In genomic region chr1:44042555-44042915, GRCm38 (mm10) we compare ENCODE assay signal across 9 mouse cellular contexts. TPM values are rescaled to one million over a fixed set of nuclear protein-coding genes. Genes with fewer than 3 reads are reported as not detected.
DNase-seq lines count a peak whose midpoint lies in the region; ATAC-seq and TF ChIP-seq lines count a peak whose summit lies in the region.
"Had no signal": no experiment of that assay in that cellular context is flagged by ENCODE, and none has a peak within 500 bp of the region (broad histone marks: within the 10 kb centered on the region; RNA-seq: fewer than 3 reads in every experiment).

No protein-coding gene starts in this region.

- peak overlapping the region; percentile 68 for H3K9ac ChIP-seq in lung, embryonic 16.5 days (ENCODE audit: low read length)
- peak overlapping the region; percentile 52 for H3K9ac ChIP-seq in forebrain, embryonic 11.5 days (ENCODE audit: low read length)
- H3K9ac ChIP-seq in limb, embryonic 14.5 days (ENCODE audit: low read depth, low read length, severe bottlenecking): peak overlapping the region; percentile 67

- H3K4me1 ChIP-seq in lung, embryonic 16.5 days (replicated peaks; ENCODE audit: control insufficient read depth, insufficient read depth, low read length): 0 out of 2 replicates have a peak, but pooled peaks cover 2% of the 10 kb centered on the region
- 0 out of 2 replicates have a peak, but pooled peaks cover 2% of the 10 kb centered on the region for H3K4me1 ChIP-seq in forebrain, embryonic 11.5 days (replicated peaks; ENCODE audit: control insufficient read depth, insufficient read depth, low read length)
- H3K4me1 ChIP-seq in limb, embryonic 14.5 days (ENCODE audit: control insufficient read depth, insufficient read depth, low read length): no peaks in the 10 kb centered on the region
- H3K4me1 ChIP-seq in small intestine, adult 2 months (ENCODE audit: control insufficient read depth, insufficient read depth, insufficient read length, low read length): no peaks in the 10 kb centered on the region

- ATAC-seq in lung, embryonic 16.5 days (ENCODE audit: low read depth): peak; percentile 36; the same call in 1 of the 2 replicates
- peak; percentile 76 for ATAC-seq in forebrain, embryonic 11.5 days (replicated peaks; ENCODE audit: low FRiP score)
- ATAC-seq in limb, embryonic 14.5 days (ENCODE audit: low FRiP score, low read depth): peak; percentile 50

- no peaks in the 10 kb centered on the region for H3K27me3 ChIP-seq in lung, embryonic 16.5 days (ENCODE audit: control insufficient read depth, insufficient read depth, low read depth, low read length)
- no peaks in the 10 kb centered on the region for H3K27me3 ChIP-seq in forebrain, embryonic 11.5 days (ENCODE audit: control insufficient read depth, insufficient read depth, low read length)
- H3K27me3 ChIP-seq in limb, embryonic 14.5 days (ENCODE audit: control insufficient read depth, insufficient read depth, low read length): no peaks in the 10 kb centered on the region
- H3K27me3 ChIP-seq in small intestine, adult 2 months (ENCODE audit: control insufficient read depth, insufficient read depth, low read length): no peaks in the 10 kb centered on the region

- DNase-seq in lung, postnatal 4 days: no peak
- no peak for DNase-seq in forebrain, embryonic 11.5 days (ENCODE audit: low spot score)
- no peak for DNase-seq in limb, embryonic 14.5 days (ENCODE audit: low spot score)
- no peak for DNase-seq in ovary, postnatal 36 days (ENCODE audit: low spot score)
- no peak for DNase-seq in adrenal gland, postnatal 25 days
- no peak for DNase-seq in gastrocnemius, adult 8-10 months (ENCODE audit: low spot score in 2 of 2)

- H3K4me3 ChIP-seq in lung, embryonic 16.5 days (ENCODE audit: low read length): peak overlapping the region; percentile 55
- peak overlapping the region; percentile 26 for H3K4me3 ChIP-seq in forebrain, embryonic 11.5 days (ENCODE audit: low read depth, low read length)
- peak overlapping the region; percentile 43 for H3K4me3 ChIP-seq in limb, embryonic 14.5 days (replicated peaks; ENCODE audit: low read length)
- H3K4me3 ChIP-seq in small intestine, adult 2 months (ENCODE audit: low read depth, low read length): peak overlapping the region; percentile 49

- no peaks in the 10 kb centered on the region for H3K36me3 ChIP-seq in lung, embryonic 16.5 days (ENCODE audit: control insufficient read depth, insufficient read depth, low read length)
- no peaks in the 10 kb centered on the region for H3K36me3 ChIP-seq in forebrain, embryonic 11.5 days (ENCODE audit: control insufficient read depth, insufficient read depth, low read length)
- no peaks in the 10 kb centered on the region for H3K36me3 ChIP-seq in limb, embryonic 14.5 days (ENCODE audit: control insufficient read depth, insufficient read depth, low read length)
- no peaks in the 10 kb centered on the region for H3K36me3 ChIP-seq in small intestine, adult 2 months (ENCODE audit: control insufficient read depth, insufficient read depth, low read length)

- H3K9me3 ChIP-seq in lung, embryonic 16.5 days (ENCODE audit: control insufficient read depth, low read length): no peaks in the 10 kb centered on the region
- H3K9me3 ChIP-seq in forebrain, embryonic 11.5 days (ENCODE audit: control insufficient read depth, low read length): no peaks in the 10 kb centered on the region
- H3K9me3 ChIP-seq in limb, embryonic 14.5 days (ENCODE audit: control insufficient read depth, low read length): no peaks in the 10 kb centered on the region

- H3K27ac ChIP-seq in lung, embryonic 16.5 days (ENCODE audit: low read length): no peak overlapping the region
- H3K27ac ChIP-seq in forebrain, embryonic 11.5 days (ENCODE audit: low read depth, low read length): no peak overlapping the region
- no peak overlapping the region for H3K27ac ChIP-seq in limb, embryonic 14.5 days (replicated peaks; ENCODE audit: low read depth, low read length)
- H3K27ac ChIP-seq in small intestine, adult 2 months (ENCODE audit: insufficient read depth, low read depth, low read length): no peak overlapping the region

- peak overlapping the region; percentile 87 for H3K4me2 ChIP-seq in lung, embryonic 16.5 days (ENCODE audit: low read depth, low read length)
- peak overlapping the region; percentile 57 for H3K4me2 ChIP-seq in forebrain, embryonic 11.5 days (ENCODE audit: low read depth, low read length, severe bottlenecking)
- peak overlapping the region; percentile 62 for H3K4me2 ChIP-seq in limb, embryonic 14.5 days (replicated peaks; ENCODE audit: low read depth, low read length, severe bottlenecking)

- TF ChIP-seq CTCF in small intestine, adult 2 months (IDR thresholded peaks at IDR 0.05; ENCODE audit: extremely low read depth, insufficient read length, insufficient replicate concordance, low read depth, low read length): no peak

- TF ChIP-seq POLR2A in limb, embryonic 14.5 days (IDR thresholded peaks at IDR 0.05; ENCODE audit: borderline replicate concordance, extremely low read depth, insufficient read depth, insufficient read length): no peak
- TF ChIP-seq POLR2A in small intestine, adult 2 months (IDR thresholded peaks at IDR 0.05; ENCODE audit: low read depth, low read length): no peak

- WGBS in lung, embryonic 16.5 days: 7% methylated on average over 6 of the region's 6 CpGs
- 6% methylated on average over 6 of the region's 6 CpGs for WGBS in forebrain, embryonic 11.5 days
- WGBS in limb, embryonic 14.5 days: 3% methylated on average over 6 of the region's 6 CpGs
- 6% methylated on average over 6 of the region's 6 CpGs for WGBS in small intestine, adult 2 months

RNA-seq across cellular contexts. Expression of gene Gm8251, which starts 19.2 kb away (rescaled TPM):
- polyA plus RNA-seq in lung, embryonic 16.5 days (2015; fragmentation: Nextera tagmentation; extraction: Ambion mirVana): 0.08 and 0.11 TPM in 2 replicates
- 0.28 TPM in 2 replicates for polyA plus RNA-seq in forebrain, embryonic 11.5 days (2014; fragmentation: Nextera tagmentation; extraction: Ambion mirVana)
- 0.10 and 0.19 TPM in 2 replicates for polyA plus RNA-seq in limb, embryonic 14.5 days (2012; rRNA removed)
- polyA plus RNA-seq in limb, embryonic 14.5 days (2014; fragmentation: Nextera tagmentation; extraction: Ambion mirVana): 0.08 and 0.11 TPM in 2 replicates
- not detected in 2 replicates for polyA plus RNA-seq in small intestine, adult 2 months (2012; rRNA removed)
- total RNA-seq in adrenal gland, postnatal 25 days (2021): 0.09 TPM in 1 of 2 replicates, not detected in the other
- not detected for total RNA-seq in gastrocnemius, adult 8-10 months (2022)
- total RNA-seq: left cerebral cortex, adult 8-10 months had no signal

RNA-seq across cellular contexts. Expression of gene Mettl21c, which starts 22.7 kb away (rescaled TPM):
- polyA plus RNA-seq in lung, embryonic 16.5 days (2015; fragmentation: Nextera tagmentation; extraction: Ambion mirVana): 0.40 and 0.55 TPM in 2 replicates
- 0.85 and 0.86 TPM in 2 replicates for polyA plus RNA-seq in forebrain, embryonic 11.5 days (2014; fragmentation: Nextera tagmentation; extraction: Ambion mirVana)
- 0.33 and 0.62 TPM in 2 replicates for polyA plus RNA-seq in limb, embryonic 14.5 days (2012; rRNA removed)
- 0.61 and 1.4 TPM in 2 replicates for polyA plus RNA-seq in limb, embryonic 14.5 days (2014; fragmentation: Nextera tagmentation; extraction: Ambion mirVana)
- polyA plus RNA-seq in small intestine, adult 2 months (2012; rRNA removed): not detected in 2 replicates
- not detected in 2 replicates for total RNA-seq in adrenal gland, postnatal 25 days (2021)
- total RNA-seq in gastrocnemius, adult 8-10 months (2022): 10 to 100 TPM; 43.6 to 69.2 (median 60.8) TPM

RNA-seq across cellular contexts. Expression of gene Tex30, which starts 59.7 kb away (rescaled TPM):
- polyA plus RNA-seq in lung, embryonic 16.5 days (2015; fragmentation: Nextera tagmentation; extraction: Ambion mirVana): 85.8 and 87.3 TPM in 2 replicates
- polyA plus RNA-seq in forebrain, embryonic 11.5 days (2014; fragmentation: Nextera tagmentation; extraction: Ambion mirVana): 116 and 123 TPM in 2 replicates
- 29.8 and 31.5 TPM in 2 replicates for polyA plus RNA-seq in limb, embryonic 14.5 days (2012; rRNA removed)
- 71.7 and 73.2 TPM in 2 replicates for polyA plus RNA-seq in limb, embryonic 14.5 days (2014; fragmentation: Nextera tagmentation; extraction: Ambion mirVana)
- polyA plus RNA-seq in small intestine, adult 2 months (2012; rRNA removed): 0.83 and 1.6 TPM in 2 replicates
- total RNA-seq in adrenal gland, postnatal 25 days (2021): 9.8 and 10.5 TPM in 2 replicates
- 1 to 10 TPM; 4.1 to 5.8 (median 4.5) TPM for total RNA-seq in gastrocnemius, adult 8-10 months (2022)

Comparison
In these comparisons a context has a peak if more than half of its experiments do, and no peak if none do; other contexts are left out.
1. RNA of gene Tex30, which starts 59.7 kb away (polyA plus RNA-seq): 116 to 123 TPM in forebrain, embryonic 11.5 days, 85.8 to 87.3 TPM in lung, embryonic 16.5 days and 29.8 to 73.2 TPM in limb, embryonic 14.5 days; 0.83 to 1.6 TPM in small intestine, adult 2 months; every median in the first group is over 10 times any median in the second.
2. Peak in every context shown above with its lines, with median percentiles within 50 percentile points of each other: ATAC-seq, H3K4me2 ChIP-seq, H3K4me3 ChIP-seq and H3K9ac ChIP-seq.